Mouse (Mus musculus) urinary bladder, postnatal 14 days (tissue): Measurements from ENCODE around the gene Amot.

Source experiments
- DNase-seq: peaks from one replicate; pipeline ENCODE4 v3.0.0; 2021; ENCODE audit warnings: low spot score

The Amot gene

DNA sequence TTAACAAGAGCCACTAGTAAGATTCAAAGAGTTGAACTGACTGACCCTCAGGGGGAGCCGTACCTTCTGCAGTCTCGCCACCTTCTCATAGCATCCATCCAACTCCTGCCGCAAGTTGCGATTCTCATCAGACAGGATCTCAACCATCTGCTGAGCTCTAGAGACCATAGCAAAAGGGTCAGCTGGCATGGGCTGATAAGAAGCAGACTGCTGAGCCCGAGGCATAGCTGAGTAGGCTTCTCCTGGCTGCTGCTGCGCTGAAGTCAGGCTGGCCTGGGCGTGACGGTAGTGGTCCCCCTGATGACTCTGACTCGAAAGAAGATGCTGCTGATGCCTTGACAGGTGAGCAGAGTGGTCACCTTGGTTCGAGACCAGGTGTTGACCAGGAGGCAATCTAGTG, 25.0 kb downstream of the Amot start:
- no peak for DNase-seq

- no peak for DNase-seq
Observed at GRCm38 (mm10) chrX:145477725-145478194, 27.2 kb downstream of the Amot start.

DNA sequence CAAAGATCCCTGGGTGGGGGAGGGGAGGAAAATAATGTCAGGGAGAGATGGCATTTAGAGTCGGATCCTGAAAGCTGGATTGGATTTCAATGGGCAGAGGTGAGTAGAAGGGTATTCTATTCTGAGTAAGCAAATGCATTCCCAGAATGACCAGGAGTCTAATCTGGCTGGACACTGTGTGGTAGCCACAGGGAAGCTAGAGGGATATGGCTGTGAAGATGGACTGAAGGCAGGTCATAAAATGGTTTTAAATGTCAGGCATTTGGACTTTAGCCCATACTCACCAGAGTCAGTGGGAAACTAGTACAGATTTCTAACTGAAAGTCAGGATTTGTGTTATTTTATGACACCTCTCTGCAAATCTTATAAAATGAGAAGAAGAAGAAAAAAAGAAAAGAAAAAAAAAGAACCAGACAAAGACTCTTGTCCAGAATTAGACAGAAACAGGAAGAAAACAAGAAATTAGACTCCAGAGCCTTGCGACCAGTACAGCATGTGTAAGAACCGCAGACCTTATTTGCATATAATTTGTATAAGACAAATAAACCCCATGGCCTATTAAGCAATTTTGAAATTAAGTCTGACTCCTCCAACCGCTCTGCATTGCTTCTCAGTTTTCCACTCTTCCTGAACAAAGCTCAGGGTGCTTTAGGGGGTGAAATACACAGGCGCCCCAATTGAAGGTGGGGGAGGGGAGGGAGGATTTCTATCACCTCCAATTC, 27.8 kb downstream of the Amot start:
- no peak for DNase-seq

DNA sequence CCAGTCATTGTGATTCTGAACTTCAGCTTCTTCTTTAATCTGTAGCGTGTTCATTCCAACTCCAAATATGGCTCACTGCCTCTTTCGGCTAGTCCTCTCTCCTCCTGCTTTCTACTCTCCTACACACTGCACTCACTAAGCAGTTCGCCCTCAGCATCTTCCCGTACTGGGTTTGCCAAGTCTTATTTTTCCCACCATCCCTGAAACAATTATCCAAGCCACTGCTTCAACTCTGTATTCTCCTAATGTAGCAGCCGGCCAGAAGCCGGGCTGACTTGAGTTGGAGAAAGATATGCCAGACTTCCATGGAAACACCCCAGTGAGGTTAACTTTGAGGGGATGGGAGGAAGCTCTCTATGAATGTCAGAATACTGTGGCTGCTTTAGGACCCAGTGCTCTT, 36.7 kb downstream of the Amot start:
- DNase-seq, result no peak

DNA sequence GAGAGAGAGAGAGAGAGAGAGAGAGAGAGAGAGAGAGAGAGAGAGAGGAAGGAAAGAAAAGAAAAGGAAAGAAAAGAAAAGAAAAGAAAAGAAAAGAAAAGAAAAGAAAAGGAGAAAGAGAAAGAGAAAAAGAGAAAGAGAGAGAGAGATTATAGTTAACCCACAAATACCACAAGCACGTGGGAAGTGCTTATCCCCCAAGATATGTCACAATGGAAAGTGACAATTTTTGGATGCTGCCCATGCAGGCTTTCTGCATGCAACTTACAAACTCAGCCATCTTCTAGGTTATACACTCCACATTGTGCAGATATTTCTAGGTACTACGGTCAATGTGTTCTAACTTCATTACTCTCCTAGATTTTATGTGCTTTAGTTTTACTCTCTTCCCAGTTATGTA, 41.5 kb downstream of the Amot start:
- DNase-seq, result no peak

DNA sequence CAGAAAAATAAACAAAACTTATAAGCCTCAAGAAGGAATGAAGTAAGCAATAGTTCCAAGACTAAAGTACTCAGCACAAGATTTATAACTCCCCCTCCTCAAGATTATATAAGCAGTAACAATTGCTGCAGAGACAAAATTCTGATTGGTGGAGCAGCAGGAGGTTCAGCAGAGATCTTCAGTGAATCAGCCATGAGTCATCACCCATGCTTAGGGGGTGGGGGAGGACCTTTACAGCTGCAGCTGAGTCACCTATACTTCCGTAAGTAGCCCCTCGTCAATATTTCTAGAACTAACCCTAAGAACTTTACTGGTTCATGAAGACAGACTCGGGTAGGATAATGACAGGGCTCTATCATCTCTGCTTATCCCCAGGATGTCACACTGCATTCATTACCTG, 43.6 kb downstream of the Amot start:
- no peak for DNase-seq

GRCm38 (mm10) chrX:145456251-145456650, 48.7 kb downstream of the Amot start:
- no peak for DNase-seq

DNA sequence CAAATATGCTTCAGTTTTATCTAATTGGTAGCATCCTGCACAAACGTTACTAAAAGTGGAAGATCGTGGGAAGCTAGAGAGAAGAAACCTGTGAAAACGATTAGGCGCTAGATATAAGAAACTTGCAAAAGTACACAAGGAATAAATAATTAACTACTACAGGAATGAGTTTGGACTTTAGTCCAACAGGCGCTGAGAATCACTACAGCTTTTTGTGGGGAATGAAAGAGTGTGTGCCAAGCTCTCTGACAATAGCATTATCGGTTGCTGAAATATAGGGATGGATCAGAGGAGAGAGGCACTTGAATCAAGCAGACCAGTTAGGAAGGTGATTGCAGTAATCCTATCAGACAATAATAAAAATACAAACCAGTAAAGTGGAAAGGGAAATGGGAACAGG, 49.4 kb downstream of the Amot start:
- no peak for DNase-seq

- DNase-seq, result no peak
Observed at GRCm38 (mm10) chrX:145454828-145455227, 50.2 kb downstream of the Amot start.

DNA sequence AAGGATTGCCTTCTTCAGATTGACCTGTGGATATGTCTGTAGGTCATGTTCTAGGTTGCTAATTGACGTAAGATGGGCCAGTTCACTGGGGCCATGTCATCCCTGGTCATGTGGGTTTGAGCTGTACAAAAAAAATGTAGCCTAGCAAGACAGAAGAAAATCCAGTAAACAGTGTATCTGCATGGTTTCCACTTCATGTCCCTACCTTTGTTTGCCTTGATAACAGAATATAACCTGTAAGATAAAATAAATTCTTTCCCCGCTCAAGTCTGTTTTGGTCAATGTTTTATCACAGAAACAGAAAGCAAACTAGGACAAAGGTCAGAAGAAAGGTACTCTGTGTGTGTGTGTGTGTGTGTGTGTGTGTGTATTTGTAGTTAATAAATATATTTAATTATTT, 63.5 kb downstream of the Amot start:
- DNase-seq, result no peak

DNA sequence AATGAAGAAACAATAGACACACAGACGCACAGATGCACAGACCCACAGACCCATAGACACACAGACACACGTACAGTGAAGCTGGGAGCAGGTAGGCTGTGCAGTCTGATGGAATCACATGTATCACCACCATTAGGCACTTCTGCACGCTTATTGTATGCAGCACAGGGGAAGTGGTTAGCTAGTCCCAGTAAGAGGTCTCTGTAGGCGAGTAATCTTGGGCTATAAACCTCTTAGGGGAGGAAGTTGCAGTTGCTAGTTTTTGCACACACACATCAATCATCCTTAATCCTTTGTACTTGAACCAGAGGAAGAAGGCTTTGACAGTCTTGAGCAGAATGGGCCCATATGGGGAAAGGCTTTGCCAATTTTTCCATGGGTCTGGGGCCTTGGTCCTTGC, 71.3 kb downstream of the Amot start:
- DNase-seq, result no peak

- no peak for DNase-seq
Observed at GRCm38 (mm10) chrX:145430836-145431570, 74.0 kb downstream of the Amot start.

DNA sequence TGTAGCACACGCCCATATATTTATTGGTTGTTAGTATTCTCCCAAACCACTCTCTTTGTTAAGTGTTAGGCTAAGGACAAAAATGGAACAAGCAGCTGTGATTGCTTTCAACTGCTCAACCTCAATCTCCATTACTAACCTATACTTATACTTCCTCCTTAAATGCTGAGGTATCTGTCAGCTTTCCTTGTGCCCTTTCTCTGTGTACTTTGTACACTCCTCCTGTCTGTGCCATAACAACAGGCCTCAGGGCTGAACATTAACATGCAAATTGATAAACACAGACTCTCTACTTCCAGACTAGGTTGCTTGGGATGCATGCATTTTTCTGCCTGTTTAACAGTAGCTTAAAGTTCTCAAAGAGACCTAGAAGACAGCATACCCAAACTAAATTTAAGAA, 76.2 kb downstream of the Amot start:
- no peak for DNase-seq

GRCm38 (mm10) chrX:145424026-145424425, 81.0 kb downstream of the Amot start:
- no peak for DNase-seq

- DNase-seq, result no peak
Observed at GRCm38 (mm10) chrX:145414319-145414718, 90.7 kb downstream of the Amot start.

- no peak for DNase-seq
Observed at GRCm38 (mm10) chrX:145411425-145411824, 93.6 kb downstream of the Amot start.

DNA sequence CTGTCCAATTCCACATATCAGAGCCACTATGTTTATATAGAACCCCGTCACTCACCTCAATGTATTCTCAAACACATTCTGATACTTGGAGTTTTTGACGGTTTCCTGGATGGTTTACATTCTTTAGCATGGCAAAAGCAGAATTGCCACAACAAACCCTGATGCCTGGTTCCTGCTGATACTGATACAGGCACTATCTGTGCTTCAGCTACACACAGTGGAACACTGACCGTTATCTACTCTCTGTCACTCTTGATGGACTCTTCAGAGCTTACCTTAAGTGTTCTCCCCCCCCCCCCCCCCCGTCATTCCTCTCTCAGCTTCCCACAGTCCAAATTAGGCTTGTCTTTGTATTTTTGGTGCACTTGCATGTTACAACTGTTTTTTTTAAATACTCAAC, 98.9 kb downstream of the Amot start:
- DNase-seq, result no peak

- DNase-seq, result no peak
Observed at GRCm38 (mm10) chrX:145401926-145402325, 103.1 kb downstream of the Amot start.

- DNase-seq, result no peak
Observed at GRCm38 (mm10) chrX:145399236-145399635, 105.7 kb downstream of the Amot start.
